Mouse (Mus musculus) bone marrow macrophage, adult 2 months (primary cell): ENCODE measurements around the gene Gna12. TPM values are rescaled to one million over a fixed set of nuclear protein-coding genes. Genes with fewer than 3 reads are reported as not detected.
A peak's percentile ranks its signal among the peaks of the same experiment; 100 is the strongest.

ENCODE experiments used
- H3K27ac ChIP-seq: 2 replicates; pipeline ENCODE4 v1.5.1; 2012; ENCODE audit warnings: low read depth, low read length; ENCODE audit not compliant: insufficient read depth
- H3K4me1 ChIP-seq: 2 replicates; pipeline ENCODE4 v1.6.1; 2012; ENCODE audit warnings: low read length; ENCODE audit not compliant: control insufficient read depth, insufficient read depth
- H3K4me3 ChIP-seq: 2 replicates; pipeline ENCODE4 v1.5.1; 2012; ENCODE audit warnings: mild to moderate bottlenecking, low read length, moderate library complexity; ENCODE audit not compliant: insufficient read depth
- CTCF ChIP-seq: IDR thresholded peaks from 2 replicates; pipeline ENCODE4 v1.5.1; 2012; ENCODE audit warnings: low read depth, mild to moderate bottlenecking, low read length, moderate library complexity
- POLR2A ChIP-seq: IDR thresholded peaks from 2 replicates; pipeline ENCODE4 v1.6.1; 2012; ENCODE audit warnings: mild to moderate bottlenecking, low read depth, low read length, borderline replicate concordance
- polyA plus RNA-seq: library from polyadenylated mRNA; stranded (reverse); fragments of >200 nt; gene quantifications from 2 replicates; pipeline ENCODE4 v1.2.4, GENCODE M21; 2012; ENCODE audit not compliant: missing spikeins, insufficient read depth, insufficient read length

The Gna12 gene
- polyA plus RNA-seq: 147 and 173 TPM in 2 replicates

- peak within 1 kb of the TSS; percentile 96 for H3K4me3 ChIP-seq
- H3K4me1 ChIP-seq: peaks cover 28% of the 10 kb centered on the region
- TF ChIP-seq POLR2A (no peak; the same call in 1 of the 2 replicates), CTCF (no peak)
- H3K27ac ChIP-seq: peak within 1 kb of the TSS; percentile 53
These were observed at the start of gene Gna12 for GRCm38 (mm10) chr5:140830314-140831063. Gna12 (minus strand) TSS chr5:140830431.

GRCm38 (mm10) chr5:140878644-140879043 lies 48.4 kb upstream of the Gna12 start:
- Histone ChIP-seq H3K4me3 (no peak overlapping the region), H3K27ac (no peak overlapping the region), H3K4me1 (no peaks in the 10 kb centered on the region)
- TF ChIP-seq CTCF (0 out of 2 replicates have a peak, but pooled peaks have one; percentile 11), POLR2A (no peak)

- TF ChIP-seq POLR2A: no peak
- no peak for TF ChIP-seq CTCF
- Histone ChIP-seq H3K4me3 (no peak overlapping the region), H3K4me1 (no peaks in the 10 kb centered on the region), H3K27ac (no peak overlapping the region)
These were observed 43.6 kb upstream of the Gna12 start for GRCm38 (mm10) chr5:140873736-140874307.

GRCm38 (mm10) chr5:140873039-140873551 lies 42.9 kb upstream of the Gna12 start:
- no peak overlapping the region for H3K27ac ChIP-seq
- no peaks in the 10 kb centered on the region for H3K4me1 ChIP-seq
- H3K4me3 ChIP-seq: no peak overlapping the region
- TF ChIP-seq POLR2A (no peak), CTCF (no peak)

- Histone ChIP-seq H3K4me3 (no peak overlapping the region), H3K27ac (no peak overlapping the region), H3K4me1 (no peaks in the 10 kb centered on the region)
- TF ChIP-seq POLR2A: no peak
- no peak for TF ChIP-seq CTCF
These were observed 42.4 kb upstream of the Gna12 start for GRCm38 (mm10) chr5:140872532-140873038.

GRCm38 (mm10) chr5:140871241-140871640 lies 41.0 kb upstream of the Gna12 start:
- Histone ChIP-seq H3K27ac (no peak overlapping the region), H3K4me1 (no peaks in the 10 kb centered on the region), H3K4me3 (no peak overlapping the region)
- TF ChIP-seq CTCF: no peak
- no peak for TF ChIP-seq POLR2A

GRCm38 (mm10) chr5:140869034-140869433 lies 38.8 kb upstream of the Gna12 start:
- no peak overlapping the region for H3K4me3 ChIP-seq
- no peaks in the 10 kb centered on the region for H3K4me1 ChIP-seq
- peak; percentile 31; the same call in 1 of the 2 replicates for TF ChIP-seq CTCF
- TF ChIP-seq POLR2A: no peak
- no peak overlapping the region for H3K27ac ChIP-seq

GRCm38 (mm10) chr5:140859730-140860129 lies 29.5 kb upstream of the Gna12 start:
- TF ChIP-seq POLR2A (no peak), CTCF (no peak)
- no peaks in the 10 kb centered on the region for H3K4me1 ChIP-seq
- H3K4me3 ChIP-seq: no peak overlapping the region
- no peak overlapping the region for H3K27ac ChIP-seq

- TF ChIP-seq POLR2A: no peak
- 0 out of 2 replicates have a peak, but pooled peaks have one; percentile 16 for TF ChIP-seq CTCF
- H3K27ac ChIP-seq: no peak overlapping the region
- H3K4me3 ChIP-seq: no peak overlapping the region
- H3K4me1 ChIP-seq: no peaks in the 10 kb centered on the region; the same call in 1 of the 2 replicates
These were observed 28.1 kb upstream of the Gna12 start for GRCm38 (mm10) chr5:140858335-140858734.
